Mouse (Mus musculus) intestine, postnatal 0 days (tissue): ENCODE results near the gene Pspc1. TPM values are rescaled to one million over a fixed set of nuclear protein-coding genes. Genes with fewer than 3 reads are reported as not detected.

Source experiments
- ATAC-seq: fragments of 200-750 bp; cut with Nextera tagmentation; 2 replicates; pipeline ENCODE4 v1.8.0; 2017; ENCODE audit warnings: mild to moderate bottlenecking, moderate TSS enrichment, moderate library complexity
- H3K27ac ChIP-seq: fragments of 300-500 bp; sonication (generic); 2 replicates; pipeline ENCODE4 v1.5.1; 2014; ENCODE audit warnings: mild to moderate bottlenecking, low read depth, low read length, moderate library complexity
- H3K27me3 ChIP-seq: fragments of 300-500 bp; sonication (generic); replicated peaks from 2 replicates; pipeline ENCODE4 v1.6.1; 2014; ENCODE audit warnings: low read length, mixed read lengths; ENCODE audit not compliant: control insufficient read depth, insufficient read depth
- H3K36me3 ChIP-seq: fragments of 300-500 bp; sonication (generic); 2 replicates; pipeline ENCODE4 v1.6.1; 2014; ENCODE audit warnings: mild to moderate bottlenecking, moderate library complexity; ENCODE audit not compliant: control insufficient read depth, insufficient read depth
- H3K4me1 ChIP-seq: fragments of 300-500 bp; sonication (generic); replicated peaks from 2 replicates; pipeline ENCODE4 v1.6.1; 2014; ENCODE audit warnings: antibody characterized with exemption, low read length, mixed read lengths; ENCODE audit not compliant: control insufficient read depth, insufficient read depth
- H3K4me2 ChIP-seq: fragments of 300-500 bp; sonication (generic); replicated peaks from 2 replicates; pipeline ENCODE4 v1.6.1; 2014; ENCODE audit warnings: low read depth, mild to moderate bottlenecking, moderate library complexity
- H3K4me3 ChIP-seq: fragments of 300-500 bp; sonication (generic); 2 replicates; pipeline ENCODE4 v1.5.1; 2014; ENCODE audit warnings: low read depth, low read length
- H3K9ac ChIP-seq: fragments of 300-500 bp; sonication (generic); 2 replicates; pipeline ENCODE4 v1.6.1; 2014; ENCODE audit warnings: mild to moderate bottlenecking, low read depth, low read length
- H3K9me3 ChIP-seq: fragments of 300-500 bp; sonication (generic); 2 replicates; pipeline ENCODE4 v1.6.1; 2016; ENCODE audit warnings: mixed run types; ENCODE audit not compliant: control insufficient read depth
- CTCF ChIP-seq: sonication (generic); IDR thresholded peaks from 2 replicates; pipeline ENCODE4 v1.5.1; 2016; ENCODE audit warnings: low read depth, mild to moderate bottlenecking, control low read depth, antibody characterized with exemption, moderate library complexity
- WGBS: fragments of 180-500 bp; shearing (Covaris S2); extraction: QIAGEN DNeasy Blood & Tissue Kit; methylation state at CpG from one replicate; pipeline ENCODE4 v1.1.7; 2014; 5-methylcytosine and 5-hydroxymethylcytosine counted together
- polyA plus RNA-seq: library from polyadenylated mRNA; unstranded; fragments of >200 nt; fragmentation: Nextera tagmentation; extraction: Ambion mirVana; gene quantifications from 2 replicates; pipeline ENCODE4 v1.2.1, GENCODE M21; 2015

The Pspc1 gene
- polyA plus RNA-seq, 1 experiment from 2014 or later: 11.5 TPM

DNA sequence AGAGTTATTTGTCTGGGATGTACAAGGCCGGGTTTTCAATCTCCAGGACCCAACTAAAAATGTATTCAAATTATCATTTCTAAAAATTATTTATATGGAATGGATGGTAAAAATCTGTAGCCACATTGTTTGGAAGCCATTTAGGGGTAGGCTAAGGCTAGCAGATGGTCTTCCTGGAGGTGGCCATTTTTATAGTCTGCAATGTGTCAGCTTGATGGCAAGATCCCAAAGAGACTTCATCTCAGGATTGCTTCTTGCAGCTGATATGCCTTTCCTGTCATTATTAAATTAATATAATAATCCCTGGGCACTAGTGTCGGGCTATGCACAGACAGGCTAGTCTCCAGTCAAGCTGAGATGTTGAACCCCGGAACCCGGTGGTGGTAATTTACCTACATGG, 26.8 kb downstream of the Pspc1 start:
- Histone ChIP-seq H3K4me1 (no peaks in the 10 kb centered on the region), H3K4me3 (no peak overlapping the region), H3K27ac (no peak overlapping the region), H3K9ac (no peak overlapping the region), H3K27me3 (no peaks in the 10 kb centered on the region), H3K9me3 (no peaks in the 10 kb centered on the region), H3K4me2 (no peak overlapping the region), H3K36me3 (peaks cover 35% of the 10 kb centered on the region)
- WGBS: 89% methylated on average over 4 of the region's 4 CpGs
- no peak for ATAC-seq
- TF ChIP-seq CTCF: no peak

DNA sequence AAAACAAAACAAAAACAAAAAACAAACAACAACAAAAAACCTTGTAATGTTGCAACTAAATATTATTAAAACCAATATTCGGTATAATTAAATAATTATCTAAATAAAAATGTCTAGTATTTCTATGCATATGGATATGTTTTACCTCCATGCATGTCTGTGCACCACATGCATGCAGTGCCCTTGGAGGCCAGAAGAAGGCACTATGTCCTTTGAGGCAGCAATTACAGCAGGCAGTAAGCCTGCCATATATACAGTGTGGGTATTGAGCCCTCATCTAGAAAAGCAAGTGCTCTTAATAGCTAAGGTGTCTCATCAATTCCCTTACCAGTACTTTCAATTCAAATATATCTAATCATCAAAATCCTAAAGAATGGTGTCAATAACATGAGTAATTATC, 37.9 kb downstream of the Pspc1 start:
- H3K36me3 ChIP-seq: peaks cover 21% of the 10 kb centered on the region
- 98% methylated on average over 1 of the region's 1 CpGs for WGBS
- no peak overlapping the region for H3K9ac ChIP-seq
- no peaks in the 10 kb centered on the region for H3K9me3 ChIP-seq
- no peaks in the 10 kb centered on the region for H3K4me1 ChIP-seq
- ATAC-seq: no peak
- no peaks in the 10 kb centered on the region for H3K27me3 ChIP-seq
- TF ChIP-seq CTCF: peak; percentile 51
- H3K4me3 ChIP-seq: no peak overlapping the region
- H3K27ac ChIP-seq: no peak overlapping the region
- H3K4me2 ChIP-seq: no peak overlapping the region

DNA sequence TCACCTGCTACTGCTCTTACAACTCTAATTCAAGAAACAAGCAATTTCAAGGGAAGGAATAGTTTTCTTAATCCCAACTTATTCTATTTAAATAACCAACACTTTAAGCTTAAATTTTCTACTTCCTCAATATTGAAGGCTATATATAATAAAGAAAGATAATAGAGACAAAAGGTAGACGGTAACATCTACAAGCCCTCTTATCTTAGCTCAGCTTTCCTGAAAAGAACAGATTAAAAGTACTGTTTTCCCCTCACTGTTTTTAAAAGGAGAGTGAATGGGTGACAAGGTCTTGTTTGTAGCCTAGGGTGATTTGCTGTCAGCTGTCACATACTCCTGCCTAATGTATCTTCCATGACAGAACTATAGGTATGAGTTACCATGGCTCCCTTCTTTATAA, 51.6 kb downstream of the Pspc1 start:
- Histone ChIP-seq H3K4me2 (no peak overlapping the region), H3K9ac (no peak overlapping the region), H3K36me3 (peaks cover 9% of the 10 kb centered on the region), H3K4me3 (no peak overlapping the region), H3K4me1 (no peaks in the 10 kb centered on the region), H3K9me3 (no peaks in the 10 kb centered on the region), H3K27me3 (no peaks in the 10 kb centered on the region), H3K27ac (no peak overlapping the region)
- ATAC-seq: no peak
- TF ChIP-seq CTCF: no peak
- WGBS: 59% methylated on average over 1 of the region's 1 CpGs

DNA sequence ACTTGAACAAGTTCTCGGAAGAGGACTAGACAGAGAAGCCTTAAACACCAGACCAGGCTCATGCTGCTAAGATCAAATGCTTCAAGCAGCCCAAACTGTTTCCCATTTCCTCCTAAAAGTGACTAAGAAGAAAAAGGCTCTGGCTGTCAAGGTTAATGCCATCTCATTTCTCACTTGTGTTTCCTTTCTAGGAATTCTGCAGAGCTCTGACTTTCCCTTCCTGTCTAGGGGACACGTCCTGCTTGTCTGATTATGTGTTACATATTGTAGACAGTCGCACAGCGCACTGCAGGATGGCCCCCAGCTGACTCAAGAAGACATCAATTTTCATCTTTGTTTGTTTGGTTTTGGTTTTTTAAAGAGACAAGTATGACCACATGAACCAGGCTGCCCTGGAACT, 72.4 kb downstream of the Pspc1 start:
- peaks cover 1% of the 10 kb centered on the region; the same call in 1 of the 2 replicates for H3K36me3 ChIP-seq
- no peak overlapping the region for H3K4me3 ChIP-seq
- H3K4me2 ChIP-seq: no peak overlapping the region
- ATAC-seq: no peak
- H3K9ac ChIP-seq: no peak overlapping the region
- WGBS: 69% methylated on average over 4 of the region's 4 CpGs
- H3K9me3 ChIP-seq: no peaks in the 10 kb centered on the region
- no peaks in the 10 kb centered on the region for H3K27me3 ChIP-seq
- H3K27ac ChIP-seq: no peak overlapping the region
- no peak for TF ChIP-seq CTCF
- H3K4me1 ChIP-seq: no peaks in the 10 kb centered on the region

DNA sequence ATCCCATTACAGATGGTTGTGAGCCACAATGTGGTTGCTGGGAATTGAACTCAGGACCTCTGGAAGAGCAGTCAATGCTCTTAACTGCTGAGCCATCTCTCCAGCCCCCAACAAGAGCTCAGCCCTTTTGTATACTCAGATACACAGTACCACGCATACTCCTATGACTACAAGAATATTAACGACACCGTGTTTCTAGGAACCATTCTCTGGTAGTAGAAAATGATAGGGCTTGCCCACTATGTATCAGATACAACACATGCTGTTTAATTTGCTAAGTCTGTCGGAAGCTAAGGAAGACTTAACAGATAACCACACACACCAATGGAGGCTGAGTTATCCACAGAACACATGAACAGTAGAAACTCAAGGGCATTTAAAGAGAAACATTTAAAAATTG, 75.5 kb downstream of the Pspc1 start:
- no peaks in the 10 kb centered on the region for H3K4me1 ChIP-seq
- no peaks in the 10 kb centered on the region for H3K27me3 ChIP-seq
- no peak overlapping the region for H3K9ac ChIP-seq
- ATAC-seq: no peak
- no peak overlapping the region for H3K27ac ChIP-seq
- H3K9me3 ChIP-seq: no peaks in the 10 kb centered on the region
- TF ChIP-seq CTCF: no peak
- H3K4me3 ChIP-seq: no peak overlapping the region
- H3K4me2 ChIP-seq: no peak overlapping the region
- WGBS: 94% methylated on average over 4 of the region's 4 CpGs
- H3K36me3 ChIP-seq: peaks cover 29% of the 10 kb centered on the region

DNA sequence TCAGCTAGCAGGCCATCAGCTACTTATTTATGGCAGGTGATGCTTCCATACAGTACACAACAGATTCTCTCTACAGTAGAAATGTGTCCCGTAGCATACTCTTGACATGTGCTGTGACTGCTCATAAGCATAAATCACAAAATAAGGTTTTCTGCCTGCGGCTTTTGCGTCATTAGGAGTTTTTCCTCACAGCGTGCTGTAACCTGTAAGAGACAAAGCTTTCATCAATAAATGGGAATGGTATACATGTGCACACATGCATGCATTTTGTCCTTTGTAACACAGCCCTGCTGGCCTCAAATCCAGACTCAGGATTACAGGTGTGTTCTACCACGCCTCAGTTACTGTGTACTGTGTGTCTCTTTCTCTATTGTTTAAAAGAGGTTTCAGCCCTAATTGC, 80.3 kb downstream of the Pspc1 start:
- Histone ChIP-seq H3K9me3 (no peaks in the 10 kb centered on the region), H3K36me3 (peaks cover 73% of the 10 kb centered on the region), H3K4me1 (no peaks in the 10 kb centered on the region), H3K27me3 (no peaks in the 10 kb centered on the region), H3K27ac (no peak overlapping the region), H3K4me2 (no peak overlapping the region), H3K9ac (no peak overlapping the region), H3K4me3 (no peak overlapping the region)
- TF ChIP-seq CTCF: no peak
- ATAC-seq: no peak
- 95% methylated on average over 5 of the region's 5 CpGs for WGBS

DNA sequence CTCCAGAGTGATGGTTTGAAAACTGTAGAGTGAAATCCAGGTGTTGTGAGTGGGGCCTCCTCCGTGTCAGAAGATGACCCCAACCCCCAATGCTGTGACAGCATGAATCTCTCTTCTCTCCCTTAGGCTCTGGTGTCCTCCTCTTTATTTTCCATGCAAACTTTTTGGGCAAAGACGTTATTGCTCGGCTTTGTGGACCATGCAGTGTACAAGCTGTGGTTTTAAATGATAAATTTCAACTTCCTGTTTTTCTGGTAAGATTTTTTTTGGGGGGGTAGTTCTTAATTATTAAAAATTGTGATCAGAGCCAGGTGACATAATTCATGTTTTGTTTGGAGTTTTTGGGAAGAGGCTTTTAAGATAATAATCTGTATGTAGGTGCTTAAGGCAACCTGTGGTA, 82.6 kb downstream of the Pspc1 start:
- Histone ChIP-seq H3K9ac (no peak overlapping the region), H3K27me3 (no peaks in the 10 kb centered on the region), H3K36me3 (peaks cover 87% of the 10 kb centered on the region), H3K9me3 (no peaks in the 10 kb centered on the region), H3K4me3 (no peak overlapping the region), H3K4me2 (no peak overlapping the region), H3K27ac (no peak overlapping the region), H3K4me1 (no peaks in the 10 kb centered on the region)
- TF ChIP-seq CTCF: no peak
- WGBS: 90% methylated on average over 3 of the region's 3 CpGs
- no peak for ATAC-seq
